8 mouse cellular contexts compared by ENCODE assay signal in genomic region chr11:51820861-51821260, GRCm38 (mm10). TPM values are rescaled to one million over a fixed set of nuclear protein-coding genes. Genes with fewer than 3 reads are reported as not detected.
DNase-seq lines count a peak whose midpoint lies in the region; ATAC-seq and TF ChIP-seq lines count a peak whose summit lies in the region.

No protein-coding gene starts in this region.

- peak; percentile 88 for TF ChIP-seq CTCF in brain, embryonic 14.5 days (IDR thresholded peaks at IDR 0.05; ENCODE audit: borderline replicate concordance, extremely low read depth, insufficient read depth, insufficient read length)

- TF ChIP-seq POLR2A in brain, embryonic 14.5 days (IDR thresholded peaks at IDR 0.05; ENCODE audit: borderline replicate concordance, extremely low read depth, insufficient read depth, insufficient read length, poor library complexity, severe bottlenecking), result no peak

- peak; percentile 83 for DNase-seq in 3T3-L1 (ENCODE audit: low read depth, low spot score)
- peak; percentile 78 for DNase-seq in brain, embryonic 14.5 days (ENCODE audit: low read depth)
- peak; percentile 69 to 79 for DNase-seq in frontal cortex, postnatal 36 days (ENCODE audit: low spot score in 2 of 2)
- peak; percentile 33 to 76 for DNase-seq in layer of hippocampus, adult 18-20 months (ENCODE audit: low spot score in 2 of 2)
- peak; percentile 83 for DNase-seq in lung, postnatal 25 days (ENCODE audit: low spot score)
- peak; percentile 67 for DNase-seq in skeletal muscle tissue, adult 2 months (ENCODE audit: low read depth, low spot score)
- DNase-seq in yolk sac, embryonic 10.5 days (ENCODE audit: low spot score), result no peak

- peak; percentile 48 for ATAC-seq in CD4-positive, CD25-positive, alpha-beta regulatory T cell, adult 4 months

RNA-seq across cellular contexts. Expression of gene Jade2, which starts 36.6 kb away (rescaled TPM):
- polyA plus RNA-seq in CD4-positive, CD25-positive, alpha-beta regulatory T cell, adult 4 months (2017; shearing (Covaris generic)), result 10 to 100 TPM; 19.9 to 27.8 TPM
- polyA plus RNA-seq in brain, embryonic 14.5 days (2012; rRNA removed), result 0.93 and 1.1 TPM in 2 replicates
- 10 to 100 TPM; 54.5 to 60.0 TPM for total RNA-seq in layer of hippocampus, adult 18-20 months (2021)

RNA-seq across cellular contexts. Expression of gene Sar1b, which starts 57.4 kb away (rescaled TPM):
- 100 to 1,000 TPM; 128 to 129 TPM for polyA plus RNA-seq in CD4-positive, CD25-positive, alpha-beta regulatory T cell, adult 4 months (2017; shearing (Covaris generic))
- 91.1 and 97.9 TPM in 2 replicates for polyA plus RNA-seq in brain, embryonic 14.5 days (2012; rRNA removed)
- total RNA-seq in layer of hippocampus, adult 18-20 months (2021), result 10 to 100 TPM; 64.5 to 65.9 TPM

RNA-seq across cellular contexts. Expression of gene Sec24a, which starts 57.4 kb away (rescaled TPM):
- 10 to 100 TPM; 18.2 to 27.0 TPM for polyA plus RNA-seq in CD4-positive, CD25-positive, alpha-beta regulatory T cell, adult 4 months (2017; shearing (Covaris generic))
- polyA plus RNA-seq in brain, embryonic 14.5 days (2012; rRNA removed), result 8.3 and 13.9 TPM in 2 replicates
- 10 to 100 TPM; 17.8 to 19.4 TPM for total RNA-seq in layer of hippocampus, adult 18-20 months (2021)

Comparison
In these comparisons a context has a peak if more than half of its experiments do, and no peak if none do; other contexts are left out.
1. RNA of gene Jade2, which starts 36.6 kb away (polyA plus RNA-seq): 19.9 to 27.8 TPM in CD4-positive, CD25-positive, alpha-beta regulatory T cell, adult 4 months; 0.93 to 1.1 TPM in brain, embryonic 14.5 days; every median in the first group is over 10 times any median in the second.